Mouse (Mus musculus) bone marrow macrophage, adult 2 months (primary cell): ENCODE data around the gene Elavl2.

Experiments
- CTCF ChIP-seq: IDR thresholded peaks from 2 replicates; pipeline ENCODE4 v1.5.1; 2012; ENCODE audit warnings: low read depth, mild to moderate bottlenecking, low read length, moderate library complexity
- POLR2A ChIP-seq: IDR thresholded peaks from 2 replicates; pipeline ENCODE4 v1.6.1; 2012; ENCODE audit warnings: mild to moderate bottlenecking, low read depth, low read length, borderline replicate concordance

- TF ChIP-seq CTCF (no peak), POLR2A (no peak)
Observed at GRCm38 (mm10) chr4:91334177-91334576, 66.4 kb downstream of the Elavl2 start.
